Mouse (Mus musculus): ENCODE measurements around the gene Rfc4.

Rfc4 gene

DNA sequence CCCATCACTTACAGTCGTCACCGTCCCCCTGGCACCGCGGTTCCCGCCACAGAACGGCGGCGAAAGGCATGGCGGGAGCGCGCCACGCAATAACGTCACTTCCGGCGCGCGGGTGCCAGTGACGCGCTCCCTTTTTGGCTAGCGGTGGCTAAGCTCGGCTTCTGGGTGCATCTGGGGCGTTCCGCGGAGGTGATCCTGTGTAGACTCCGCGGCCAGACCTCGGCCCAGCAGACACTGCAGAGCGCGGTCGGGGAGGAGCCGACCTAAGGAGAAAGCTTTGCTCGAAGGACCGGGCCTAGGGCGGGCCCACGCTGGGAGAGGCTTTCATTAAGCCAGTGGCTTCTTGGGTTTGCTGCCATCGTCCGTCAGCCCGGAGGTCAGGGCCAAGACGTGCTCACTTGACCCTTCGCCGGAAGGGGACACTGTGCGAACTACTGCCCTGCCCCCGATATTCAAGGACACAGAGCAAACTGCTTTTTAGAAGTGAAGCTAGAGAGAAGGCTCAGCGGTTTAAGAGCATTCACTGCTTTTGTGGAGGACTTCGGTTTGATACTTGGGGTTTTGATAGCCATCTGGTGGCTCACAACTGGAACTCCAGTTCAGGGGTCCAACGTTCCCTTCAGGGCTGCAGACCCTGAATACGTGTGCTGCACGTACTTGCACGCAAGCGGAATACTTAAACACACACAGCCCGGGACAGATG lies at the start of gene Rfc4:
Gene Rfc4, minus strand, starts transcription at position 65 of the 703 bp plus-strand sequence.
- peak; percentile 92 for DNase-seq

DNA sequence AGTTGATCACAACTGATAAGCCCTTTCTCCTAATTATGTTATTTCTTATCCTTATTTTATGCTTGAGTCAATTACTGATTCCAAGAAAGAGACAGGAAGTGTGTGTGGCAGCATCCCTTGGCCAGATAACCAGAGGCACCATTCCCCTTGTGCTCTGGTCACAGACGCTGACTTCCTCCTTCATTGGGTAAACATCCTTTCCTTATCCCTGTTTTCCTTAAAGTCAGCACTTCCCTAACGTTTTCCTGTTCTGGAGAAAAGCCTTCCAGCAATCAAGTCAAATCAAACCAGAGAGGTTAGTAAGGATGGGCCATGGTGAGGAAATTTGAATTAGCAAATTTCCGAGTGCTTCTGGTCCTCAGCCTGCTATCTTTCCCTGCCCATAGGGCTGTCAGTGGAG lies 48.4 kb upstream of the Rfc4 start:
- DNase-seq = no peak

DNA sequence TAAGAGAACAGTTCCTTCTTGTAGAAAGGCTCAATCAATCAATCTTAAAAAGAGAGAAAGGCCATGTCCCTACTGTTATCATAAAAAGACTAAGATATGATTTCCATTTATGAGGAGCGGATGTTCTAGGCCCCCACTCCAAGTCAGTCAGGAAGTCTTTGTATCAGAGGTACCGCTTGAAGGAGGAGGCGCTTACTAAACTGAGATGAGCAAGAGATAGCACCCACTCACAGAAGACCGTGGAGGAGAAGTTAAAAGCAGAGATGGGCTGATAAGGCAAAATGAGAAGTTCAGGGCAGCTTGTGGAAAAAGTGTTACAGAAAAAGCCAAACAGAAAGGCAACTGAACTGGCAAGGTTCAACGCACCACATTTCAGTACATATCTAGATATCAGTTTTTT lies 47.3 kb upstream of the Rfc4 start:
- DNase-seq = no peak

DNA sequence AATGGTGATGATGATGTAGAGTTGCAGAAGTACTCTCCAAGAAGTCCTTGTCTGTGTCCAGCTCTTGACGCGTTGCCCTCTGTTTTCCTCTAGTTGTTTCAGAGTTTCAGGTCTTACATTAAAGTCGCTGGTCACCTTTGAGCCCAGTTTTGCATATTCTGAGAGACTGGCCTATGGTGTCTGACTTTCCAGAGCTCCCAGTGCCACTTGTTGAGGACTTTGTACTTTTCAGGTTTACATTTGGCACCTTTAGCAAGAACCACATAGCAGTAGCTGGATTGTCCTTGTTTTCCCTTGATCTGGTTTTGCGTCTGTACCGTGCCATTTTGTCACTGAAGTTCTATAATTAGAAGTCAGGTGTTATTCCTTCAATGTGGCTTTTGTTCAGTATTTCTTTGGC lies 46.4 kb upstream of the Rfc4 start:
- no peak for DNase-seq

DNA sequence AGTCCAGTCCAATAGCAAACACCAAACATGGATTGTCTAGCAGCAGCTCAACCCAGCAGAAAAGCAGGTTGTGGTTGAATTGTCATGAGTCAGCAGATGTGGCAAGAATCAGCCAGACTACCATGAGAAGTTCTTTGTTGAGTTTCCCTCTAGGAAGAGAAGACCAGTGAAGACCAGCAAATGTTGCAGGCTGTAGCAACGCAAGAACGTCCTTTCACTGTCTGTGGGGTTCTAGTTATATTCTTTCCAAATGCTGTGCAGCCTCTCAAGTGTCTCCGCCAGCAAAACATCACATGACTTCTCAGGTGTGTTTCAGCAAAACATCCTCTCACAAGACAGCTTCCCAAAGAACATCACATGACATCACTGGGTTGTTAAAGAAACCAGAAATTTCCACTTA lies 43.3 kb upstream of the Rfc4 start:
- DNase-seq = no peak

DNA sequence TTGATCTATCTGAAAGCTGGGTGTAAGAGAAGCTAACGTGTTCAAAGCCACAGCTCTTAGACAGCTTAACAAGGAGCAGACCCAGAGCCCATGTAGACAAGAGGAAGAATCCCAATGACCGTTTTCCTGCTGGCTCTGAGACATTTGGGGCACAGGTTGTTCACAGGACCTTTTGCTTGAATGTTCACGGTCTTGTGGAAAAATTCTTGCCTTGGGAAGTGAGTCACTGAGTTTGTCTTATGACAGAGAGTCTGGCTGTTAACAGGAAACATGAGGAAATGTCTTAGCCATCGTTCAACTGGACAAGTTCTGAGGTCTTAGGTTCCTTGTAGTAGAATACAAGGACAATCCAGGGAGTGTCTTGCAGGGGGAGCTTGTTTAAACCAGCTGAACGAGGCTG lies 39.5 kb upstream of the Rfc4 start:
- no peak for DNase-seq

DNA sequence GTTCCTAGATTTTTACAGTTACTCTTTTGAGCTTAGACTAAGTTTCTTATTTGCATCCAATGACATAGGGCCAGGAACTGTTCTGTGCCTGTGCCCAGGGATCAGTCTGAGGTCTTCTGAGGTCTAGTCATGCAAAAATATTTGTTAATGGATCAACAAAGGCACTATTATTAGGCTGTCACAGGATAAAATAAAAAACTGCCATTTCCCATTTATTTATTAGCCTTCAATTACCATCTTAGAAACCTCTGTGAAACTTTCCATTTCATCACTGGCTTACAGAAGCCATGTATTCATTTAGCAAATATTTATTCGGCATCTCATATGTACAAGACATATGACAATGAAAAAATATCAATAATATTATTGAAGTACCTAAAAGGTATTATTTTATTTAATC lies 39.1 kb upstream of the Rfc4 start:
- DNase-seq = no peak

DNA sequence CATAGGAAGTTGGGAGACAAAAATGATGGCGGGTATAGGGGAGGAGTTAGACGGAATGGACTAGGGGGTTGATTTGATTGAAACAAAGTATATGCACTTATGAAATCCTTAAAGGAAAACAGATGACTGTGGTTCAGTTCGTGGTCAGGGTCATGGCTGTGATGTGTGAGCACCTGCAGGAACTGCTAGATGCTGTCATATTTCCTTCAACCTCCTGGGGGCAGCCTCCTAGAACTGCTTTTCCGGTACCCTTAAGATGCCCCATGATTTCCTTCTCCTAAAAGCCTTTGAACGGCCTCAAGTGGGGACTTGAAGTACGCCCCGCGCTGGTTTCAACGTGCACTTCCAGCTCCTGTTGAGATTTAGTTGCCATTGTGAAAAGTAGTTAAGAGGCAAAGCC lies 37.9 kb upstream of the Rfc4 start:
- no peak for DNase-seq

DNA sequence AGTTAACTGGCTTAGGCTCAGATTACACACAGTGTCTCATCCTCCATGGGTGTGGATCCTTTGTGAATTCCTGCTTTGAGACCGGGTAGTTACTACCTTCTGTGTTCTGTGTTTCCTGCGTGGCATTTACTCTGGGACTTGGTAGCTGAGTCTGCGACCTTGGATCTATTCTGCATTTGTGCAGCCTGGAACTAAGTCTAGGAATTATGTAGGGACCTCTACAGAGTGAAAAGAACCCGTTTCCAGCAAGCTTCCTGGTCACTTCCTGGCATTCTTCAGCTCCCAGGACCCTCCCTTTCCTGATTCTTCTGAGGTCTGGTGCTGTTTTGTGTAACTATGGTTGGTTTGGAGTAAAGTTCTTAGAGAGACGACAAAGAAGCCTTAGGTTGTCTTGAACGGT lies 36.9 kb upstream of the Rfc4 start:
- DNase-seq = no peak

DNA sequence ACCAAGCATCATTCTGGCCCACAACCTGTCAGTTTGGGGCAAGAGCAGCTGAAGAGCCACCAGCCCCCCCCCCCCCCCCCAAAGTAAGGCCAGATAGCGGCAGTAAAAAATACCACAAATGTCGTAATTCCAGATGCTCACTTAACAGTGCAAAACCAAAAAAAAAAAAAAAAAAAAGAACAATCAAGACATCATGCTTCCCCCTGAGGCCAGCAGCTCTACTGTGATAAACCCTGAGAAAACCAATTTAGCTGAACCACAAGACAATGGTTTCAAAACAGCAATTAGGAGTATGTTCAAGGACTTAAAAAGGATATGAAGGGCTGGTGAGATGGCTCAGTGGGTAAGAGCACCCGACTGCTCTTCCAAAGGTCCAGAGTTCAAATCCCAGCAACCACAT lies 34.6 kb upstream of the Rfc4 start:
- no peak for DNase-seq

DNA sequence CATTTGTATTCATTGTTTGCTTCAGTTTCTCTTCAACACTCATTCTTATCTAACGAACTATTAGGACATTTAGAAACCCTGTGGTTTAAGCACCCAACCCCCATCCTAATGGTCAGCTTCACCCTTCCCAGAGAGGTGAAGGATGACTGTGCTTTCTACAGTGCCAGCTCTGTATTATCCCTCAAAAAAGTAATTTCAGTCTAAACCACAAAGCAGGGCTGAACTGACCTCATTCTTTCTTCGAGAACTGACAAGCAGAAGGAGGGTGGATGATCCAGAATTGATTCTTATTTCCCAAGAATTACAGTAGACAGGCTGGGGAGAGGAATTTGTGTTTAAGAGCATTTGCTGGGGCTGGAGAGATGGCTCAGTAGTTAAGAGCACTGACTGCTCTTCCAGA lies 32.2 kb upstream of the Rfc4 start:
- DNase-seq = no peak

DNA sequence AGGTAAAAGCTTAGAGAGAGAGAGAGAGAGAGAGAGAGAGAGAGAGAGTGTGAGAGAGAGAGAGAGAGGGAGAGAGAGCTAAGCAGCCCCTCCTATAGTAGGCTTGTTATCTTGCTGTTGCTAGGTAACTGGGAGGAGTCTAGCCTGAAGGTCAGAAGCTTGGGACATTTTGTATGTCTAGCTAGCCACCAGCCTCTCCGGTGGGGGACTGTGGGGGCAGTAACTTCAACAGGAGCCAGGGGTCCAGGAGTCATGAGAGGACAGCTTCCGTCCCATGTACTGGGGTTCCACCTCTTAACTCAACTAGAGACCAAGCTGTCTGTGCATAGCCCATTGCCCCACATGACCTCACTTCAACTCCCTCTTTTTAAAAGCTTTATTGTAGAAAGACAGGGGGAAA lies 31.4 kb upstream of the Rfc4 start:
- no peak for DNase-seq

DNA sequence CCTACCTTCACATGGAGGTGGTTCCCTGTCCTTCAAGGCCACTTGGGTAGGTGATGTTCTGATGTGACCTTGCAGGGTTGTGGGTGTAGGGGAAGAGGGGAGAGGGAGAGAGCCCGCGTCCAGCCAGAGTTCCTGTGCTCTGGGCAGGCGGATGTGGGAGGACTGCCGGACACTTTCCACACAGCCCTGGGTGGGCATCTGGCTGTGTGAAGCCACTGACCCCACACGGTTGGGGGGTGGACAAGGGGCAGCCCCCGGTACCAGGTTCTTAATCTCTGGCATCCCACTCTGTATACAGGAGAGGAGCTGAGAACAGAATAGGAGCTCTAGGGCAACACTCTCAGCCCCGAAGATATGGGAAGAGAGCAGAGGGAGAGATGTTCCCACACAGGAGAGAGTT lies 30.8 kb upstream of the Rfc4 start:
- no peak for DNase-seq

DNA sequence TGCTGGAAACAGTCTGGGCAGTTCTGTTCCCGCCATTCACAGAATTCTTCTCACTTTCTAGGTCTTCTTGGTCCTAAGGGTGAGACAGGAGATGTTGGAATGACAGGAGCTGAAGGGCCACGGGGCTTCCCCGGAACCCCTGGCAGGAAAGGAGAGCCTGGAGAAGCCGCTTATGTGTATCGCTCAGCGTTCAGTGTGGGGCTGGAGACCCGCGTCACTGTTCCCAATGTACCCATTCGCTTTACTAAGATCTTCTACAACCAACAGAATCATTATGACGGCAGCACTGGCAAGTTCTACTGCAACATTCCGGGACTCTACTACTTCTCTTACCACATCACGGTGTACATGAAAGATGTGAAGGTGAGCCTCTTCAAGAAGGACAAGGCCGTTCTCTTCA lies 29.5 kb upstream of the Rfc4 start:
- DNase-seq = no peak

DNA sequence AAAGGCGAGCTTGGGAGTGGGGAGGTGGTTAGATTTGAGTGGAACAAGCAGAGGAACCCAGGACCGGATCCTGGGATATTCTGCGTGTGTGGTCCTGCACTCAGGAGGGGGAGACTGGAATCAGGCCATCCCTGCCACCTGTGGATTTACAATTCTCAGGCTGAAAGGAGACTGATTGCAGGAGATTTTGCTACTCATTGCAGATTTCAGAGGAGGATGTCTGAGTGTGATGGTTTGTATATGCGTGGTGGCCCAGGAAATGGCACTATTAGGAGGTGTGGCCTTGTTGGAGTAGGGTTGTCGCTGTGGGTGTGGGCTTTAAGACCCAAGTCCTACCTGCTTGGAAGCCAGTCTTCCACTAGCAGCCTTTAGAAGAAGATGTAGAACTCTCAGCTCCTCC lies 26.7 kb upstream of the Rfc4 start:
- no peak for DNase-seq

DNA sequence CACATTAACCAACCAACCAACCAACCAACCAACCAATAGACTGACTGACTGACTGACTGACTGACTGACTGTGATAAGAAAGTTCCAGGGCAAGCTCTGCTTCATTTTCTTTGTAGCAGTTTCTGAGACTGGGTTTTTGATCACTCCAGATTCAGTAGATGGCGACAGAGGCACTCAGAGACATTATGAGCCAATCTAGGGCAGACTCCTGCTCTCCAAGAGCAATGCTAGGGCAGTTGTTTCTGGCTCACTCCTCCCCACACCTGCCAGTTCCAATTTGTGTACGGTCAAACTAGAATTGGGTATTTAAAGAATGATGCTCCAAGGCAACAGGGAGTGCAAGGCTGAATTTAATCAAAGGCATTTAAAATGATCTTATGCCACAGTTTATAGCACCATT lies 23.9 kb upstream of the Rfc4 start:
- peak; percentile 22 for DNase-seq

DNA sequence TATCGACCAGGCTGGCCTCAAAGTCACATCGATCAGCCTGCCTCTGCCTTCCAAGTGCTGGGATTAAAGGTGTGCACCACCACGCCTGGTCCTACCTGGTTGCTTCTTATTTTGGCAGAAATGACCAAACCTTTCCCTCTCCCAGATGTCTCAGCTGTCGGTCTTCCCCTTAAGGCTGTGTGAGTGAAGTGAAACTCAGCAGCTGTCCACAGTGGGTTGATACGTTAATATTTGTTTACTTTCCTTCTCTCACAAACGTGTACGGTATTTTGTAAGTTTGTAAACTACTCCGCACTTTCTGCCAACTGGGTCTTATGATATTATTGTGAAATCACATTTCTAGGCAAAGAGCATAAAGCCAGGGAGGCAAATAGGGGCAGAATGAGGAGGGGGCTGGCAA lies 21.9 kb upstream of the Rfc4 start:
- DNase-seq = no peak

DNA sequence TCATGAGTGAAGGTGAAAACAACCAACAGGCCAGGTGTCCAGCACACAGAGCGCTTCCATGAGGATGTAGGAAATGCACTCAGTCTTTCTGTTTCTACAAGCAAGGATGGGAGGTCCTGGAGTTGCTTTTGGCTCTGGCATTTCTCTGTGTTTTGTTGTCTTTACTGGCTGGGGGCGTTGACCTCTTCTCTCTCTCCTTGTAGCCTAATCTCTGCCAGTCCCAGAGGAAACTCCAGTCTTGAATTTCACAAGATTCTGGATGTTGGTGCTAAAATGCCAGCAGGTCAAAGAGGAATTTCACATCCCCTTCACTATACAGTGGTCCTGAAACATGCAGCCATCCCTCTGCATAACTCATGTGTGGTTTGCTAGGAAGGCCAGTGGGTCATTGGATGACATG lies 21.4 kb upstream of the Rfc4 start:
- DNase-seq = no peak

DNA sequence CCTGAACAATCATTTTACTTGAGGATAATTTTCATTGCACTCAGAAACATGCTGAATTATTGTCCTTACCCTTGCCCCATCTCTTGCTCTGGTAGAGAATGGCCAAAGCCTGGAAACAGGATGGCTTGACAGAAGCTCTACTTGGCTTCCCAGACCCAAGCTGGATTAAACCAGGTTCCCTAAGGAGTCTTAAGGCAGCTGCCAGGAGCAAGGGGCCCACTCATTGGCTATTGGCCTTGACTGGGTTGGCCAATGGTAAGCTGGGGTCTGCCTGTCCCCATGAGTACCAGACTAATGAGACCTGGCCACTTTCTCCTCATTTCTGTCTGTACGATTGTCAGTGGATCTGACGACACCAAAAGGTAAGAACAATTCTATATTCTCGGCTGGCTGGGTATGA lies 18.7 kb upstream of the Rfc4 start, which contains the start of gene Adipoq:
Gene Adipoq, plus strand, starts transcription at position 257 of the 400 bp plus-strand sequence.
- no peak for DNase-seq

DNA sequence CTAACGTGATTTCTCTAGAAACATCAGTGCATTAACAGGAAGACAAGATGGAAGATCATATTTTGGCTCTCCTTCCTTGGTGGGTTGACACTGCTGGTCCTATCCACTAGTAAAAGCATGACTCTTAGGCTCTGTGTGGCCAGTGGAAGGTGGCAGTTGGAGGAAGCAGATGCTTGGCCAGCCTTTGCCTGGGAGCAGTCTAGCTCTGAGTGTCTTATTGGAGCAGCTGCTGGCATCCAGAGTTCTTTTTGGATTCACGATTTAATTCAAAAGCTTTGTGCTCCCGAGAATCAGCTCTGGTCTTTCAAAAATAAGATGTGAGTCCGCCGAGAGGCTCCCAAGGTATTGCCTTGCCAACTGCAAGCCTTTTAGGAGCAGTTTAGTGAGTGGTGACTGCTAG lies 17.7 kb upstream of the Rfc4 start:
- DNase-seq = no peak

DNA sequence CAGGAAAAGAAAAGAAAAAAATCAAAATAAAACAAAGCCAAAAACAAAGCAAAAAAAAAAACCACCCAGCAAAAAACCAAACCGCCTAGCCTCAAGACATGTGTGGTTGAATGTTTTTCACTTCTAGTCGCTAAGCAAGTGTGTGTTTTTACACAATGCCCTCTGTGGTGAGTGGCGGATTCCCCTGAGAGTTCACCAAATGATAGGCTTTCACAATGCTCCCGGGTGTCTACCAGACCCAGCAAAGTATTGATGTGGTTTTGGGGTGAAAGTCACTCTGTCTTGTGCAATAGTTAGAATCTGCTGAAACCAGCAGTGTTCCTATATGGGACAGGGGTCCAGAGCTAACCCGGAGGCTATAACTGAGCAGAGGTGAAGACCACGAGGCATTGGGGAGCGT lies 16.8 kb upstream of the Rfc4 start:
- no peak for DNase-seq

DNA sequence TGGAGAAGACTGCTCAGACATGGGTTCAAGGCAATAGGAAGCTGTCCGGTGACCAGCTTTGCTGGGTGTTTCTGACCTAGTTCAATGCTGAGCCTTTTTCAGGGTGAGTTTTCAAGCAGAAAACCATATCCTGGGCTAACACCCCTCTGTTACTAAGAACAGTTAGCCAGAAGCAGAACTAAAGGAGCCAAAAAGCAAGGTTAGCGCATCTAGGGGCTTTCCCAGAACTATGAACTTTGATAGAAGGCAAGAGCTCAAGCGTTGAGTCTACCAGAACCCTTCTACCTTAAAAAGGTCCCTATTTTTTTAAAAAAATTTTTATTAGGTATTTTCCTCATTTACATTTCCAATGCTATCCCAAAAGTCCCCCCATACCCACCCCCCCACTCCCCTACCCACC lies 13.4 kb upstream of the Rfc4 start:
- DNase-seq = no peak

DNA sequence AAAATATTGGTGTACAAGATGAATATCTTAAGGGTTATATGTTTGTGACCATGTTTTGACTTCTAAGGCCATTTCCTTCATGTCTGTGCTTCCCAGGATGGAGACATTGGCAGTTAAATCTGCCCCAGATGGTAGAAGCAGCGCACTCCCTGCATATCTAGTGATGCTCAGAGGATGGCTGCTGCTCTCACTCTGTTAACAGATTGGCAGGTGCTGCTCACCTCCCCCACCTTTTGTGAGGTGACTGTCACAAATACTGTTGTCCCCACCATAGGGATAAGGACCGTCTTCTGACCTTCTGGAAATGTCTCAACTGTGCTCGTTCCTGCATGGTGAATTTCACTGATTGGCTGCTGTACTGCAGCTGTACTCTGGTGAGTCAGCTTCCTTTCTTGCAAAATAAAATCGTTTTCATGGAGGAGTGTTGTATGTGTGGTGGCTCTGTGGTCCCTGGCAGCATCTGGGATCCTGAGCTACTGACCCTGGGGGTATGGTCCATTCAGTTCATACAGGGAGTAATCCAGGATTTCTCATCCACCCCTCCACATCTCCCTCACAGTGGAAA lies 9.0 kb upstream of the Rfc4 start:
- DNase-seq = no peak

DNA sequence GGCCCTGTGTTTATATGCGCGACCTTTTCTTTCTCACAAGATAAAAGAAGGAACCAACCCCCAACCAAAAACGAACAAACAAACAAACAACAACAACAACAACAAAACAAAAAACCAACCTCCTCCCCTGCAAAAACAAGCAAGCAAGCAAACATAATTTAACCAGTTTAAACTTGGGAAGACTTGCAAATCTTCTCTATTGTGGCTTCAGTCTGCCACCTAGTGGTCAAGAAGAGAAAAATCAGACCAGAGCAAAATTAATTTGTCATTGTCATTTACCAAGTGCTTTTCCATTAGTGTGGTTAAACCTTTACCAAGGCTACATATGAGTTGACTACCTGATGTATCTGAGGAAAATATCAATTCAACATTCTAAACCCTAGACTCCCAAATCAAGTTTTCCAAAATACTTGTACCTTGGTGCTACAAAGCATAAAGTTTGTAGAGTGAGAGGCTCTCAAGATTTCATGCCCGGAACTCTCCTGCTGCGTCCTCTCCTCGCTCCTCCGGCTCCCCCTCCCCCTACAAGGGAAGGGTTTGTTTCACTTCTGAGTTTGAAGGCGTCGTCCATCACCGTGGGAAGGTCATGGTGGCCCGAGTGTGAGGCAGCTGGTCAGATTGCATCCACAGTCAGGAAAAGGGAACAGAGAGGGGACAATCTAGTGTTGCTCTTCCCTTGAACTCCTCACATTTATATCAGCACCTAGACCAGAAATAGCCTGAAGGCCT lies 8.0 kb upstream of the Rfc4 start:
- peak; percentile 51 for DNase-seq

DNA sequence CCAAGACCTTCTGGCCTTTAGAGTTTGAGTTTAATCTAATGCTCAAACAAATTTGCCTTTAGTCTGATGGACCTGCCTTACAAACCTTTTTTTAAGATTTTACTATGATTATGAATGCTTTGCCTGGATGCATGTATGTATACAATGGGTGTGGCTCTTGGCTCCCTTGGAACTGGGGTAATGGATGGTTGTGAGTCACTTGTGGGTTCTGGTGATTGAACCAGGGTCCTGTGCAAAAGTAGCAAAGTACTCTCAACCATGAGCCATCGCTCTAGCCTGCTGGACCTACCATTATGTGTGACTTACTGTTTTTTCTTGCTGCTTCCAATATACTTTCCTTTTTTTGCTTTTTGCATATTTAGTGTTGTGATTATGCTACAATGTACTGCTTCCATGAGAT lies 4.8 kb upstream of the Rfc4 start:
- no peak for DNase-seq
